Mouse (Mus musculus): ENCODE results near the gene Irf3.
"Not testable (repeated sequence)": the region's sequence is repeated elsewhere in the genome, so short reads cannot be mapped to it uniquely, and the experiment has no call there.

Gene Irf3

GRCm38 (mm10) chr7:45005321-45005992, 8.0 kb downstream of the Irf3 start:
- in situ Hi-C loops (cut with MboI, MseI): no loop called here

DNA sequence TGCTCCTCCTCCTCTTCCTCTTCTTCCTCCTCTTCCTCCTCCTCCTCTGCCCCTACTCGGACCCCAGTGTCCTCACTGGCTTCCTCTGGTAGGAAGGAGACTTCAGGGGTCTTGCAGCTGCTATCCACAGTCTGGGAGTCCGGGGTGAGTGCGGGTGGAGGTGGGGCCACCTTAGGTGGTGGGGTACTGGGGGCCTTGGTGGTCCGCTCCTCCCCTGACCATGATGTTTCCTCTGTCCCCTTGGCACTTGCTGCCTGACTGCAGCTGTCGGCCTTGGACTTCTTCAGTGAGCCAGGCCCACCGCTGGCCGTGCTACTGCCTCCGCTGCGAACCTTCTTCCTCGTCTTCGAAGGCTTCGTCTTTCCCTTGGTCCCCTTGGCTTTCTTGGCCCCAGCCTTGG, 9.1 kb downstream of the Irf3 start:
- in situ Hi-C loops (cut with MboI, MseI): no loop called here

DNA sequence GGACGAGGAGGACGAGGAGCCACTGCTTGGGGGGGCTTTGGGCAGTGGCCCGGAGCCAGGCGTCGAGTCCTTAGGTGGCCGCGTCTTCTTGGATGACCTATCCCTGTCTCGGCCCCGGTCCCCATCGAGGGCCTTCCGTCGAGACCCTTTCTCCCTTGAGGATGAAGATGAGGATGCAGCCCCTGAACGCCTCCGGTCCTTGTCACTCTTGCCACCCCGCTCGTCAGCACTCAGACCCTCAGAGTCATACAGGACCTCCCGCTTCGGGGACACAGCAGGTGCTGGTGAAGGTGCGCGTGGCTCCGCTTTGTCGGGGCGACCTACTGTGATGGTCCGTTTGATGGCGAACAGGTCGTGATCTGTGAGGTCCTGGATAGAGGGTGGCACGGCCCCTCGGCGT, 9.7 kb downstream of the Irf3 start:
- in situ Hi-C loops (cut with MboI, MseI): no loop called here

- in situ Hi-C loops (cut with MboI, MseI): no loop called here
Measured at GRCm38 (mm10) chr7:45007846-45008245, 10.4 kb downstream of the Irf3 start.

GRCm38 (mm10) chr7:45008411-45008810, 11.0 kb downstream of the Irf3 start:
- in situ Hi-C loops (cut with MboI, MseI): no loop called here

DNA sequence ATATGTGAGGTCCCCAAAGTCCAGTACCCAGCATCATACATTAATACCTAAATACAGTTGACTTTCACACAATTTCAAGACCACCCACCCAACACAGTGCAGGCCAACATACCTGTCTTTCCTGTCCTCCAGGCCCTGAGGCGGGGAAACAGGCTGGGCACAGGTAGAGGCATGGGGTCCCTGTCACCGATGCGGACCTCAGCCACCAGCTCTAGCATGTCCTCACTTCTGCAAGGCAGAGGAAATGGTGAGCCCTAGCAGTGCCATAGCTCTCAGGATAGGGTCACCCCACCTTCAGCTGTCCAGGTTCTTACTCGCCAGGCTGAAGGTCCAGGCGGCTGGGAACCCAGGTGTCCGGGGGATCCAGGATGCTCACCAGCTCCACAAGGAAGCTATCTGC, 14.6 kb downstream of the Irf3 start:
- in situ Hi-C loops (cut with MboI, MseI): no loop called here

DNA sequence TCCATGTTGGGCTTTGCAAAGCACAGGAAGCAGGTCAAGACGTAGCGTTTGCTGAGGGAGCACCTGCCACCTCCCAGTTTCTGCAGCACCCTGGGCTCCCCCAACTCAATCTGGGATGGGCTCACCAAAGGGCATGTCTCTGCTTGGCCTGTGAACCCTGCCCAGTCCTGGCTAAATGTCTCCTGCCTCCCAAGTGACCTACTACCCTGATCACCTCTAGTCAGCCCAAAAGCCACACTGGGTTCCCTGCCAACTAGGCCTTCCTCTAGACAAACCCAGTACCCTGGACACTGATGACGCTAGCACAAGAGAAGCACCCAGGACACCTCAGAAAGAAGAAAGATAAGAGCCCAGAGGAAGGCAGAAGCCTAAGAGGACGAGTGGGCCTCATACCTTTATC, 15.4 kb downstream of the Irf3 start:
- in situ Hi-C loops (cut with MboI, MseI): no loop called here

DNA sequence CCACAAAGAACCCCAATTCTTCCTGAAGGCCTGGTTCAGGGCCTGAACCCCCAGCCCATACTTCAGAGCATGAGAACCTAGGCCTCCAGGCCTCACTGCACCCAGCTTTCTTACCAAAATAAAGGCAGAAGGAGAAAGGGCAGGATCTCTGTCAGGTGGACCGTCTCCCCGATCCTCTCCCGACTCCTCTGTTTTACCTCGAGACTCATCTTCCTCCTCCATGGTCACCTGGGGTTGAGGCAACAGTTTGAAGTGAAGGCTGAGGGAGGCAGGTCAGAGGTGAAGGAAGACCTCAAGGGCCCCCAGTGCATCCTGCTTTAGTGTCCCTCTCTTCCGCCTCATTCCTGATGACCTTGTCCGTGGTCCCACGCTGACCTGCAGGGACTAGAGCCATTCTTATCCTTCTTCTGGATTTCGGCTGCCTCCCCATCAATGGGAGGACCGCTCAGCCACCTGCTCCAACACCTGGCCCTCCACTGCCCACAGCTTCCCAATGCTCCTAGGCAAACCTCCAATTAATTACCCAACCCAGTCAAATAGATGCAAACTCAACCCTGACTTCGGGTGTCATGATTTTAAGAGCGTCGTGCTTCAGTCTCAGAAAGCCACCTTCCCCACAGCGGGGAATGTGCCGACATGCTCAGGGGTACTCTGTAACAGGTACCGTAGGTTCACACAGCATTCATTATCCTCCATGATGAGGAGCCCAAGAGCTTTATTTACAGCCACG, 16.1 kb downstream of the Irf3 start:
- in situ Hi-C loops (cut with MboI, MseI): no loop called here

DNA sequence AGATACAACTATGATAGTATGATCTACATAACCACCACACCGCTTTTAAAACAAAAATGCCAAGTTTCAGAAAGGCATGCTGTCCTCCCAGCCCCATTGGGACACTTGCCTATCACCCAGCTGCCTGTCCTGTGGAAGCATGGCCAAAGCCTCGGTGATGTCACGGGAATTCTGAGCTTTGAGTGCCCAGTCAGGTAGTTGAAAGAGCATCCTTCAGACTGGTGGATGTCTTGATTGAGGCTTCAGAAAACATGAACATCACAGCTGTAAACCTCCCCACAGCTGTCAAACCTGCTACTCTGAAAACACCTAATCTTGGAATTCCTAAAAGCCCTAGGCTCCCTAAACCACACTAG, 16.6 kb downstream of the Irf3 start:
- in situ Hi-C loops (cut with MboI, MseI): no loop called here

- in situ Hi-C loops (cut with MboI, MseI): no loop called here
Measured at GRCm38 (mm10) chr7:45015344-45015956, 18.0 kb downstream of the Irf3 start.

DNA sequence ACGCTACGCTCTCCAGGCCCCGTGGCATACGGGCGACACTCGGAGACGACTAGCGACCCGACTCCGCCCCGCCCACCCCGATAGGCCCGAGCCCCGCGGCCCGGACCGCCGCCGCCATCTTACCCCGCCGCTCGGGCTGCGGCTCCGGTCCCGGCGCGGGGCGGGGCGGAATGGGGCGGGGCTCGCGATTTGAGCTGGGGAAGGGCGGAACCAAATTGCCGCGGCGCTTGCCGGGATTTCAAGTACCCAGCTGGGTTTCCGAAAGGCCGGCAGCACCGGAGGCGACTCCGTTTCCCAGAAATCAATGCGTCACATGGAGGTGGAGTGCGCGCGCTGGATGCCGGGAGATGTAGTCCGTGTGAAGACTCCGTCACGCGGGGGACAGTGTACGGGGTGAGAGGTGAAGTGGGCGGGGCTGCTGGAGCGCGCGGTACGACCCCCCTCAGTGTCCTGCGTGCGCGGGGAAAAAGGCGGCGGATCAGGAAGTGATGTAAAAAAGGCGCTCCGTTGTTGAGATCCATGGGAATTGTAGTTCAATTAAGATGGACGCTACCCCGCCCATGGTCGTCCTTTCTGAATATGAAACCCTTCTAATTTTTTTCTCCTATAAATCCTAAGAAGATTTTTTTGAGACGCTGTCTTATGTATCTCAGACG, 18.6 kb downstream of the Irf3 start, which contains the start of gene Scaf1:
Scaf1 (minus strand) TSS at position 407 of the 656 bp plus-strand sequence.
- in situ Hi-C loops (cut with MboI, MseI): no loop called here

GRCm38 (mm10) chr7:45016761-45017160, 19.3 kb downstream of the Irf3 start:
- in situ Hi-C loops (cut with MboI, MseI): no loop called here

DNA sequence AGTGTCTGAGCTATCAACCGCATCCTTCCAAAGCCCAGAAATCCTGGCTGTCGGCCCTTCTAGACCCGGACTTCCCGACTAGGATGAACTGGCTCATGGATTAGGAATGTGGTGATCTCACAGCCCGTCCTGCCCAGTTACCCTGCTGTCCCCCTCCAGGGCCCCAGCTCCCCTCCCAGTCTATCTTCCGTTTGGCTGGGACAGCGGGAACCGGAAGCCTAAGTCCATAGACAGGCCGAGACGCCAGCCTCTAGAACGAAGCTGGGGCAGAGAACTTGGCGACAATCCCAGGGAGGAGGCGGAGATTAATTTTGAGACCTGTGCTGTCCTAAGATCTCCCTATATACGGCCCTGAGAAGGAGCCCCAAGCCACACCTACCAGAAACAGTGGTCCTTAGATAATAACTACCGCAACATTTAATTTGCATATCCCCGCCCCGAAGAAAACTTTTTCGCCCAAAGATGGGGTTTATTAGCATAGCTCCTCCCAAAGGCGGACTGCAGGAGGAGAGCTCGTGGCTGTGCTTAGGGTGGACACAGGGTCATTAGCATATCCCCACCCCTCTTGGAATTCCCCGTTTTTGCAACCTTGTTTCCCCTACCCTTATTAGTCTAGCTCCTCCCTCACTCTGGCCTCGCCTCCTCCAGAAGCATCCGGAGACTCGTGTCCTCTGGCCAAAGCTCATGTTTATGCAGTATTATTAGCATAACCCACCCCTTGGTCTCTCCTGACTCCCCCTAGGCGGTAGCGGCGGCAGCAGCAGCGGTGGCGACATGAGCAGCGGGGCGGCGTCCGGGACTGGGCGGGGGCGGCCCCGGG, 20.0 kb downstream of the Irf3 start, which contains the start of gene Rras:
Rras (plus strand) TSS at position 720 of the 820 bp plus-strand sequence.
- in situ Hi-C loops (cut with MboI, MseI): no loop called here

DNA sequence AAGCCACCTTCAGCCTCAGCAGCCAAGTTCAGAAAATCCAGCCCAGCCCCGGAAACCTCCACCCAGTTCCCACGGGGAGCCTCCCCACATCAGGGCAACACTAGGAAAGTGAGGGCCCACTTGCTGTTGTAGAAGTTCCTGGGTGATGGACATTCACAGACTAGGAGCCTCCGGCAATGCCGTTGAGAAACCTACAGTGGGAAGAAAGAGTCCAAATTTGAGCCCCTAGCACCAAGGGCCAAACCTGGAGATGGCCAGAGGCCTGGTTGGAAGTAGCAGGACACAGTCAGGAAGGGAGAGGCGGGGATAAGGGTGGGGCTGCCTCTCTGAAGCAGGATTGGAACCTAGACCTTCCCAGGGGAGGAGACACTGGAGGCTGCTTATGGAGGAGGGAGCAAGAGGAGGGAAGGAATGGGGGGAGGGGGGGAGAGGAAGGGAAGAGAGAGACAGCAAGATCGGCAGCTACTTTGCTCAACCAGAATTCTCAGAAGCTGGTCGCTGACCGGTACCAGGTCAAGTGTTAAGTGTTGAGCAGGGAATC, 21.7 kb downstream of the Irf3 start:
- in situ Hi-C loops (cut with MboI, MseI): no loop called here

- in situ Hi-C loops (cut with MboI, MseI): no loop called here
Measured at GRCm38 (mm10) chr7:45020225-45020624, 22.8 kb downstream of the Irf3 start.

DNA sequence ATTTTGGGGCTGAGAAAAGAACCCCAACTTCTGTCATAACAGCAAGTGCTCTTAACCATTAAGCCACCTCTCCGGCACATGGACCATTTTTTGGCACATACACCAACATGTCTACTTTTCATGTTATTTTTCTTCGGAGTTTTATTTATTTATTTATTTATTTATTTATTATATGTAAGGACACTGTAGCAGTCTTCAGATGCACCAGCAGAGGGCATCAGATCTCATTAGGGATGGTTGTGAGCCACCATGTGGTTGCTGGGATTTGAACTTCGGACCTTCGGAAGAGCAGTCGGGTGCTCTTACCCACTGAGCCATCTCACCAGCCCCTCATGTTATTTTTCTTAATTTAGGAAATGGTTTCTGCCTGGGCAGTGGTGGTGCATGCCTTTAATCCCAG, 26.3 kb downstream of the Irf3 start:
- in situ Hi-C loops (cut with MboI, MseI): not testable (repeated sequence)

DNA sequence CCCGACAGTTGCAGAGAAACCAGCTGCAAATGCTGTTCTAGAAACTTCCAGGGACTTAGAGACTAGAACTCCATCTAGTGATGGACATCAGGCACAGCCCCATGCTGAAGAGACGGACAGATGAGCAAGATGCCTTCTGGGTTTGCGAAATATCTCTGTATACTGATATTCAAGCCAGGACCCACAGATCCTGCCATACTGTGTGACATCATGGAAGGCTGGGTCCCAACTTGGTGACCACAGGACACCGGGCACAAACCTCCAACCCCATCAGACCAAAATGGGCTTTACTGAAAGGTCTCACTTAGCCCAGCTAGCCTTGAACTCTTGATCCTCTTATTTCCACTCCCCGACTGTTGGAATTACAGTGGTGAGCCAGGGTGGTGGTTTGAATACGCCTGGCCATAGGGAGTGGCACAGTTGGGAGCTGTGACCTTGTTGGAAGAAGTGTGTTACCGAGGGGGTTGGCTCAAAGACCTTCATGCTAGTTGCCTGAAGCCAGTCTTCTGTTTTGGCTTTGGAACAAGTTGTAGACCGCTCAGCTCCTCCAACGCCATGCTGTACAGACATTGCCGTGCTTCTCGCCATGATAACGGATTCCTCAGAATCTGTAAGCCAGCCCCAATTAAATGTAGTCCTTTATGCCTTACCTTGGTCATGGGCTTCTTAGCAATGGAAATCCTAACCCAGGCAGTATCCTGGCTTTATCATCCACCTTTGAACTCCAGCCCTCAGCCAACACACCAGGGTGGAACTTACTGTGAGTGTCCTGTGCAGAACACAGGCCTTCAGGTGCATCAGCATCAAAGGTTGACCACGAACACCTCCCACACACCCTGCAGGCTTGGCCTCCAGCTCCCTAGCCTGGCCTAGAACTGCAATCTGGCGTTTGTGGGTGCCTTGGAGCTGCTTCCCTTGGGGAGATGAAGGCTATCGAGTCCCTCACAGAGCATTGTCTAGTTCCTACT, 27.1 kb downstream of the Irf3 start:
- in situ Hi-C loops (cut with MboI, MseI): no loop called here

- in situ Hi-C loops (cut with MboI, MseI): no loop called here
Measured at GRCm38 (mm10) chr7:45025601-45026220, 28.3 kb downstream of the Irf3 start.

DNA sequence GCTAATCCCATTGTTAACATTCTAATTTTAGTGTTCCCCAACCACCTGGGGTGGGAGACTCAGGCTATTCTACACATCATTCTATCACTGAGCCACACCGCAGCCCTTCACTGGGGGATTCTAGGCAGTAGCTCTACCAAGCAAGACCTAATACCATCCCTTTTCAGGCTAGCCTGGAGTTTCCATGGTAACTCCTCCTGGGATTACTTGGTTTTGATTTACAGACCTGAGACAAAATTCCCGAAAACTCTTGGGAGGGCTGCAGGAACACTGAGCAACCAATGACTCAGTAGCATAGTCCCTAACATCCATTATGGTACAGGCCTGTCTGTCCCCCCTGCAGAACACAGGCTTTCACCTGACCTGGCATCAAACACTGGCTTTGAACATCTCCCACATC, 28.8 kb downstream of the Irf3 start:
- in situ Hi-C loops (cut with MboI, MseI): no loop called here

- in situ Hi-C loops (cut with MboI, MseI): no loop called here
Measured at GRCm38 (mm10) chr7:45027761-45028160, 30.3 kb downstream of the Irf3 start.

Measured in regulatory T cell (primary cell).